Mouse (Mus musculus) retina, postnatal 1 day (tissue): ENCODE data around the gene Fam122a.

Source experiments
- DNase-seq: peaks from one replicate; pipeline ENCODE4 v3.0.0-alpha.2; 2012

Gene Fam122a

DNA sequence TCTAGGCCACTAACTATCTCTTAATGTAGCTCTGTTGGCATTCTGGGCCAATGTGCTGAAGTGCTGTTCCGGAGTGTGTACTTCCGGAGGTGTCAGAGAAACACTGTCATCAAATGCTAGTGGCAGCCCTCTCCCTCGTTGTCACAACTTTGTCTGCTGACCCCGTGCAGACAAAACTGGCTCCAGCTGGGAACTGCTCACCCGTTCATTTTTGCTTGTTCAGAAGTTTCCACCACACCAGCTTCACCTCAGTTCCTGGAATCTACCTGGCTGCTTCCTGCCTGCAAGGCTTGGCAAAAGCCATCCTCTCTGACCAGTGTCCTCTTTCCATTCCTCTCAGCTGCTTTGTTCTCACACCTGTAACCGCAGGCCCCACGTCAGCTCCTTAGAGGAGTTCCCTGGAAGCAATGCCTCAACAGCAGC lies 50.4 kb downstream of the Fam122a start:
- DNase-seq = no peak
